In genomic region chr19:46900786-46901185, GRCm38 (mm10) we compare ENCODE assay signal across 18 mouse cellular contexts.
DNase-seq lines count a peak whose midpoint lies in the region; ATAC-seq and TF ChIP-seq lines count a peak whose summit lies in the region.
"Had no signal": no experiment of that assay in that cellular context is flagged by ENCODE, and none has a peak within 500 bp of the region (broad histone marks: within the 10 kb centered on the region; RNA-seq: fewer than 3 reads in every experiment).

No protein-coding gene starts in this region.

- 53% methylated on average over 6 of the region's 6 CpGs for WGBS in bone marrow, adult 2 months
- 46% methylated on average over 6 of the region's 6 CpGs for WGBS in liver, embryonic 11.5 days
- 62% methylated on average over 6 of the region's 6 CpGs for WGBS in liver, postnatal 0 days (ENCODE audit: insufficient replicate concordance)
- 95% methylated on average over 6 of the region's 6 CpGs for WGBS in embryonic facial prominence, embryonic 10.5 days
- WGBS in lung, postnatal 0 days: 89% methylated on average over 6 of the region's 6 CpGs
- WGBS in forebrain, postnatal 0 days: 92% methylated on average over 6 of the region's 6 CpGs

- peaks cover 10% of the 10 kb centered on the region; the same call in 1 of the 2 replicates for H3K4me1 ChIP-seq in bone marrow, adult 2 months (ENCODE audit: control insufficient read depth, insufficient read depth, low read length)
- H3K4me1 ChIP-seq in brown adipose tissue, adult 24 weeks (ENCODE audit: control insufficient read depth, insufficient read depth, insufficient read length, low read length): peaks cover 6% of the 10 kb centered on the region; the same call in 1 of the 2 replicates
- H3K4me1 ChIP-seq in liver, embryonic 11.5 days (replicated peaks; ENCODE audit: control insufficient read depth, insufficient read depth, low read length): peaks cover 26% of the 10 kb centered on the region
- peaks cover 29% of the 10 kb centered on the region for H3K4me1 ChIP-seq in liver, postnatal 0 days (ENCODE audit: insufficient read depth)
- no peaks in the 10 kb centered on the region for H3K4me1 ChIP-seq in embryonic facial prominence, embryonic 10.5 days
- H3K4me1 ChIP-seq in lung, postnatal 0 days (ENCODE audit: insufficient read depth, low read depth, low read length): no peaks in the 10 kb centered on the region
- no peaks in the 10 kb centered on the region for H3K4me1 ChIP-seq in forebrain, postnatal 0 days (ENCODE audit: insufficient read depth)
- H3K4me1 ChIP-seq: forebrain, embryonic 12.5 days; limb, embryonic 13.5 days; lung, embryonic 15.5 days; midbrain, embryonic 10.5 days had no signal

- TF ChIP-seq EP300 in liver, postnatal 0 days (IDR thresholded peaks at IDR 0.05; ENCODE audit: low read depth): peak; percentile 84
- no peak for TF ChIP-seq EP300 in lung, postnatal 0 days (IDR thresholded peaks at IDR 0.05)

- no peak for TF ChIP-seq POLR2A in bone marrow, adult 2 months (IDR thresholded peaks at IDR 0.05; ENCODE audit: borderline replicate concordance, control insufficient read depth, low read depth, low read length)

- no peaks in the 10 kb centered on the region for H3K27me3 ChIP-seq in liver, embryonic 11.5 days (replicated peaks; ENCODE audit: control insufficient read depth, insufficient read depth, low read length)
- H3K27me3 ChIP-seq in liver, postnatal 0 days (ENCODE audit: insufficient read depth, low read length): no peaks in the 10 kb centered on the region
- H3K27me3 ChIP-seq in embryonic facial prominence, embryonic 10.5 days (replicated peaks; ENCODE audit: low read depth, poor library complexity, severe bottlenecking): no peaks in the 10 kb centered on the region
- no peaks in the 10 kb centered on the region for H3K27me3 ChIP-seq in lung, postnatal 0 days (replicated peaks; ENCODE audit: insufficient read depth, low read length)
- no peaks in the 10 kb centered on the region for H3K27me3 ChIP-seq in forebrain, postnatal 0 days (ENCODE audit: insufficient read depth, low read length)
- H3K27me3 ChIP-seq: forebrain, embryonic 12.5 days; heart, embryonic 15.5 days; limb, embryonic 13.5 days; lung, embryonic 15.5 days had no signal

- TF ChIP-seq CTCF in bone marrow, adult 2 months (IDR thresholded peaks at IDR 0.05; ENCODE audit: control insufficient read depth, insufficient read depth, low read length): no peak
- TF ChIP-seq CTCF in liver, postnatal 0 days (IDR thresholded peaks at IDR 0.05; ENCODE audit: low read depth): no peak
- no peak for TF ChIP-seq CTCF in lung, postnatal 0 days (IDR thresholded peaks at IDR 0.05)
- no peak for TF ChIP-seq CTCF in forebrain, postnatal 0 days (IDR thresholded peaks at IDR 0.05; ENCODE audit: low read depth)

- peak; percentile 90 for ATAC-seq in liver, embryonic 11.5 days (replicated peaks; ENCODE audit: low FRiP score)
- ATAC-seq in liver, postnatal 0 days: peak; percentile 69
- ATAC-seq in lung, postnatal 0 days: no peak
- ATAC-seq in forebrain, postnatal 0 days: no peak
- ATAC-seq: hindbrain, postnatal 0 days; intestine, embryonic 16.5 days had no signal

- peaks cover 17% of the 10 kb centered on the region for H3K36me3 ChIP-seq in liver, embryonic 11.5 days (ENCODE audit: control insufficient read depth, insufficient read depth, low read length)
- H3K36me3 ChIP-seq in liver, postnatal 0 days (replicated peaks; ENCODE audit: insufficient read depth, low read length): peaks cover 34% of the 10 kb centered on the region
- H3K36me3 ChIP-seq in embryonic facial prominence, embryonic 10.5 days (replicated peaks): peaks cover 48% of the 10 kb centered on the region
- H3K36me3 ChIP-seq in lung, postnatal 0 days (ENCODE audit: insufficient read depth, low read length): peaks cover 15% of the 10 kb centered on the region
- peaks cover 15% of the 10 kb centered on the region for H3K36me3 ChIP-seq in forebrain, postnatal 0 days (ENCODE audit: insufficient read depth)

- no peak overlapping the region for H3K4me3 ChIP-seq in bone marrow, adult 2 months (replicated peaks; ENCODE audit: control insufficient read depth, low read depth, low read length)
- no peak overlapping the region for H3K4me3 ChIP-seq in brown adipose tissue, adult 24 weeks (ENCODE audit: insufficient read depth, low read depth, low read length)
- H3K4me3 ChIP-seq in liver, embryonic 11.5 days (ENCODE audit: low read depth, low read length): no peak overlapping the region
- H3K4me3 ChIP-seq in liver, postnatal 0 days (ENCODE audit: low read depth, low read length): no peak overlapping the region
- H3K4me3 ChIP-seq in embryonic facial prominence, embryonic 10.5 days: no peak overlapping the region
- no peak overlapping the region for H3K4me3 ChIP-seq in lung, postnatal 0 days (ENCODE audit: low read depth, low read length)
- no peak overlapping the region for H3K4me3 ChIP-seq in forebrain, postnatal 0 days (ENCODE audit: low read depth, low read length)
- H3K4me3 ChIP-seq: forebrain, embryonic 12.5 days; heart, embryonic 15.5 days; limb, embryonic 13.5 days; lung, embryonic 15.5 days; midbrain, embryonic 10.5 days had no signal

- H3K9ac ChIP-seq in liver, embryonic 11.5 days (ENCODE audit: low read depth, low read length): no peak overlapping the region
- H3K9ac ChIP-seq in liver, postnatal 0 days (replicated peaks): no peak overlapping the region
- no peak overlapping the region for H3K9ac ChIP-seq in lung, postnatal 0 days (replicated peaks; ENCODE audit: low read depth)
- no peak overlapping the region for H3K9ac ChIP-seq in forebrain, postnatal 0 days
- H3K9ac ChIP-seq: forebrain, embryonic 12.5 days; heart, embryonic 15.5 days; limb, embryonic 13.5 days; lung, embryonic 15.5 days had no signal

- H3K27ac ChIP-seq in bone marrow, adult 2 months (ENCODE audit: control insufficient read depth, insufficient read depth, low read depth, low read length, poor library complexity): peak overlapping the region; percentile 4; the same call in 1 of the 2 replicates
- peak overlapping the region; percentile 63 for H3K27ac ChIP-seq in brown adipose tissue, adult 24 weeks (replicated peaks; ENCODE audit: low read depth, low read length)
- H3K27ac ChIP-seq in liver, embryonic 11.5 days (ENCODE audit: low read depth, low read length): peak overlapping the region; percentile 74
- peak overlapping the region; percentile 68 for H3K27ac ChIP-seq in liver, postnatal 0 days (ENCODE audit: low read depth)
- no peak overlapping the region for H3K27ac ChIP-seq in embryonic facial prominence, embryonic 10.5 days (replicated peaks)
- H3K27ac ChIP-seq in lung, postnatal 0 days (ENCODE audit: low read length): no peak overlapping the region
- no peak overlapping the region for H3K27ac ChIP-seq in forebrain, postnatal 0 days (ENCODE audit: low read depth, low read length)
- H3K27ac ChIP-seq: forebrain, embryonic 12.5 days; heart, embryonic 15.5 days; hindbrain, postnatal 0 days; limb, embryonic 13.5 days; lung, embryonic 15.5 days; midbrain, embryonic 10.5 days had no signal

- DNase-seq in liver, embryonic 11.5 days (ENCODE audit: low spot score): no peak
- no peak for DNase-seq in liver, postnatal 0 days
- DNase-seq in embryonic facial prominence, embryonic 10.5 days (ENCODE audit: low spot score): no peak
- no peak for DNase-seq in lung, postnatal 0 days (ENCODE audit: low spot score)
- DNase-seq in forebrain, postnatal 0 days: no peak
- DNase-seq: cerebellum, adult 11 months; cerebellum, adult 9-11 months; gastrocnemius, postnatal 14 days; thymus, postnatal 25 days had no signal

- H3K4me2 ChIP-seq in liver, embryonic 11.5 days: no peak overlapping the region; the same call in none of the 2 replicates
- 0 out of 2 replicates have a peak overlapping the region, but pooled peaks have one; percentile 28 for H3K4me2 ChIP-seq in liver, postnatal 0 days (ENCODE audit: low read depth, low read length)
- no peak overlapping the region for H3K4me2 ChIP-seq in lung, postnatal 0 days (replicated peaks; ENCODE audit: low read depth, low read length)
- H3K4me2 ChIP-seq in forebrain, postnatal 0 days (ENCODE audit: low read depth): no peak overlapping the region
- H3K4me2 ChIP-seq: forebrain, embryonic 12.5 days; heart, embryonic 15.5 days; limb, embryonic 13.5 days; lung, embryonic 15.5 days had no signal

- H3K9me3 ChIP-seq in liver, embryonic 11.5 days (ENCODE audit: control insufficient read depth, low read length): peaks cover 5% of the 10 kb centered on the region; the same call in 1 of the 2 replicates
- 0 out of 2 replicates have a peak, but pooled peaks cover 4% of the 10 kb centered on the region for H3K9me3 ChIP-seq in liver, postnatal 0 days (ENCODE audit: low read length)
- peaks cover 6% of the 10 kb centered on the region for H3K9me3 ChIP-seq in embryonic facial prominence, embryonic 10.5 days
- no peaks in the 10 kb centered on the region for H3K9me3 ChIP-seq in lung, postnatal 0 days (ENCODE audit: low read length)
- no peaks in the 10 kb centered on the region for H3K9me3 ChIP-seq in forebrain, postnatal 0 days (ENCODE audit: low read length)
- H3K9me3 ChIP-seq: heart, embryonic 15.5 days; lung, embryonic 15.5 days had no signal

Comparison
In these comparisons a context has a peak if more than half of its experiments do, and no peak if none do; other contexts are left out.
1. H3K27ac ChIP-seq: peak in bone marrow, adult 2 months (single experiment), brown adipose tissue, adult 24 weeks (single experiment), liver, embryonic 11.5 days (single experiment) and liver, postnatal 0 days (single experiment); none in embryonic facial prominence, embryonic 10.5 days (single experiment), lung, postnatal 0 days (single experiment) and forebrain, postnatal 0 days (single experiment).
2. ATAC-seq: peak in liver, embryonic 11.5 days (single experiment) and liver, postnatal 0 days (single experiment); none in lung, postnatal 0 days (single experiment) and forebrain, postnatal 0 days (single experiment).